Mouse (Mus musculus): ENCODE measurements at regions not wholly inside any gene's neighbourhood (a gene's known extent, or its start where the extent isn't known, plus 50 kb on each side); places are given as distances from the start of the nearest gene placed in this dataset.

DNA sequence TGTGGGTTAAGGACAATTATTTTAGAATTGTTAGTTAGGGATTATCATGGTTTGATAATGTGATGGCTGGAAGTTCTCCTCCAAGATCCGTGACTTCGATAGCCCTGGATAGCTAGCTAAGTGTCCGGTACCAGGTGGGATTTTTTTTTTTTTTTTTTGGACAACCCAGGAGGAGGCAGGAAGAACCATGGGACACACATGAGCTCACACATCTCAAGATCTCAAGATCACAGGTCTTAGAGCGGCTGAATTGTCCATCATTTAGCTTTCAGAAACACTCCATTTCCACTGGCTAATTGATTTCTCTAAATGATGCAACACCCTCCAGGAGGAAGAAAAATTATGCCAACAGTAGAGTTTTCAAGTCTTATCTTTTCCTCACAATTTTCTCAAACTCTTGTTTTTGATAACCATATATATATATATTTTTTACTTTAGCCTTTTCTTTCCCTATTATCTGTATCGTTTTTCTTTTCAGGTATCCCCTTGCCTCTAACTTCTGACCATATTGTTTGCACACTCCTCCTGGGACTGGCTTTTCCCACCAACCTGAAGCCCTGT is 54.5 kb upstream of the Ctnnb1 start:
- no peaks in the 10 kb centered on the region for H3K36me3 ChIP-seq (ENCODE audit: control insufficient read depth, insufficient read depth, low read length)
- H3K4me2 ChIP-seq (ENCODE audit: low read depth, low read length), result no peak overlapping the region
- no peak for ATAC-seq (ENCODE audit: low read depth)
- 96% methylated on average over 5 of the region's 5 CpGs for WGBS
- no peak overlapping the region for H3K4me3 ChIP-seq (ENCODE audit: low read depth, low read length)
- no peak overlapping the region for H3K9ac ChIP-seq (replicated peaks; ENCODE audit: low read depth, low read length)
- H3K27ac ChIP-seq (ENCODE audit: low read depth, low read length), result no peak overlapping the region
- H3K27me3 ChIP-seq (ENCODE audit: control insufficient read depth, insufficient read depth, low read length), result no peaks in the 10 kb centered on the region
- H3K9me3 ChIP-seq (ENCODE audit: control insufficient read depth, low read length), result no peaks in the 10 kb centered on the region; the same call in 1 of the 2 replicates
- peaks cover 4% of the 10 kb centered on the region for H3K4me1 ChIP-seq (ENCODE audit: control insufficient read depth, insufficient read depth, low read length)

DNA sequence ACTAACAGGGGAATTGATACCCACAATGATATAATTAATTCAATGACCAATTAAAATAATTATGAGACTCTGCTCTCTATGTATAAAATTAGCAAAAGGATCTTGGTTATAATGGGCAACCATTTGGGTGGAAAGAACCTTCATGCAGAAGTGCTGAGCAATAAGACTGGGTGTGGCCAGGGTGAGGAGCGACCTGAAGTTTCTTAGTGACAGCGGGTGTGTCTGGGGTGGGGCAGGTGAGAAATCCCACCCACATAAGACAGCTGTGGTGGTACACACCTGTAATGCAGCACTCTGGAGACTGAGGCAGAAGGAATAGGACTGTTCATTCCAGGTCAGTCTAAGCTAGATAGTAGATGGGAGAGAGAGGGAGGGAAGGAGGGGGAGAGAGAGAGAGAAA is 51.9 kb upstream of the Ctnnb1 start:
- no peak overlapping the region for H3K4me3 ChIP-seq (ENCODE audit: low read depth, low read length)
- H3K36me3 ChIP-seq (ENCODE audit: control insufficient read depth, insufficient read depth, low read length), result no peaks in the 10 kb centered on the region
- no peak overlapping the region for H3K4me2 ChIP-seq (ENCODE audit: low read depth, low read length)
- no peaks in the 10 kb centered on the region; the same call in 1 of the 2 replicates for H3K9me3 ChIP-seq (ENCODE audit: control insufficient read depth, low read length)
- no peak overlapping the region for H3K27ac ChIP-seq (ENCODE audit: low read depth, low read length)
- no peaks in the 10 kb centered on the region for H3K4me1 ChIP-seq (ENCODE audit: control insufficient read depth, insufficient read depth, low read length)
- H3K27me3 ChIP-seq (ENCODE audit: control insufficient read depth, insufficient read depth, low read length), result no peaks in the 10 kb centered on the region
- ATAC-seq (ENCODE audit: low read depth), result no peak
- no peak overlapping the region for H3K9ac ChIP-seq (replicated peaks; ENCODE audit: low read depth, low read length)
- 87% methylated on average over 2 of the region's 2 CpGs for WGBS

Data from neural tube, embryonic 14.5 days (tissue).